Mouse (Mus musculus): Measurements from ENCODE around the gene Slc9b1.

Gene Slc9b1

DNA sequence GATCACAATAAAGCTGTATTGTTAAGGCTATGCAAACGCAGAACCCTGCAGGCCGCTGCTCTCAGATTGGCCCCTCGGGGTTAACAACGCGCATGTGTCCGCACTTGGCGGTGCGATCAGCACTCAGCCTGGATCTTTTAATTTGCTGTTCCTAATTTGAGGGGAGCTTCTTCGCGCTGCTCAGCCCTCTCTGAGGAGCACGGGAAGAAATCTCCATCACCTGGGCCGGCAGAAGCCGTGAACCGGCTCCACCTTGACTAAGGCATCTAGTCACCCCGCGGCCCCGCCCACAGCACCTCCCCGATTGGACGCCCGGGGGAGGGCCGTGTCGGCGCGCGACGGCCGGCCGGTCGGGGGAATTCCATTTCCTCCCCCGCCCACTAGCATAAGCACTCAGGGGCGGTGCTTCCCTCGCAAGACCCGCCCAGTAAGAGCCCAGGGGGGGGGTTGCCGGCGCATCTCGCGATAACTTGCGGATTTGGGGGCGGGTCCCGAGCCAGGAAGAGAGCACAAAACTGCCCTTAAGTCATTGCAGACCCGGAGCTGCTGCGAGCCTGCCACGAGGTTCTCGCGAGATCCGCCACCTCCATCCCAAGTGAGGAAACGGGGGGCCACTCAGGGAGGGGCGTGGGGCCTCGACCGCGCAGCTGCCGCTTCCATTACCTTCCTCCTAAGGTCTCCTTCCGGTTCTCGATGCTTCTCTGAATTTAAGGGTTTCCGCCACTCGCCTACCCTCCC lies 90.1 kb downstream of the Slc9b1 start, which contains the start of gene Ube2d3:
Gene Ube2d3 (plus strand): TSS at position 392 of the 738 bp plus-strand sequence.
- peak; percentile 98 to 99 for DNase-seq (ENCODE audit: low spot score in 2 of 2)

DNA sequence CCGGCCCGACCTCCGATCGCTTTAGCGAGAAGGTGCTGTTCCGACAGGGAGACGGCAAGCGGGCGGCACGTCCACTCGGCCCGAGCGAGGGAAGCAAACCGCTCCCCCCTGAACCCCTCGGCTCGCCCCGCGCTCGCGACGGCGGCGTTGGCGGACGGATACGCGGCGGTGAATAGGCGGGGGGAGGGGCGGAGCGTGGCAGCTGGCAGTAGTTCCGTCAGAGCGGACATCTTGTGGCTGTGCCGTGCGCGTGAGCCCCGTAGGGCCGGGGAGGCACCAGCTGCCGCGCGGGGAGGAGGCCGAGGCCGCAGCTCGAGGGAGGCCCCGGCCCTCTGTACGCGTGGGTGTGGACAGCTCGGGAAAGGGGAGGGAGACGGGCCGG lies 90.7 kb downstream of the Slc9b1 start:
- DNase-seq (ENCODE audit: low spot score in 2 of 2), result peak; percentile 92 to 93

DNA sequence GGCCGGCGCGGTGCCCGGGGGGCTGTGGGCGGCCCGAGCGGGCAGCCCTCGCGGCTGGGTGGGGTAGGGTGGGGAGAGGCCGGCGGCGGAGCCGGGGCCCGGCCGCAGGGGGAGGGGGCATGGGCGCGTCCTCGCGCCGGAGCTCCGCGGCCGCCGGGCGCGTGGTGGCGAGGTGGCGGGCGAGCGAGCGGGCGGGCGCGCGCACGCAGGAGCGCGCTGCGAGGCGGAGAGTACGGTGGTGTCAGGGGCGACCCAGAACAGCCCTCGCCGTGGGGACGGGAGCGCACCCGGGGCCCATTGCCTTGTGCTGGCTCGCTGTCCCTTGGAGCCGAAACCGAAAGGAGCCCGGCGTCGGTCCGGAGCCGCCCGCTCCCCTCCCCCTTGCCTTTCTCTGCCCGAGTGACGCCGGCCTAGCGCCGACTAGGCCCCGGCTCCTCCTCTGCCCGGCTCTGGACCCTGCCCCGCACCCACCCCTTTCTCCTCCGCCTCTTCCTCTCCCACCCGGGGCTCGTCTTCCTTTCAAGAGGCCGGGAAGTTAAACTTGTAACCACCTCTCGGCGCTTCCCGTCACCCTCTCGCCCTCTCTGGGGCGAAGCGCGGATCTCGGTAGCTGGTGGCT lies 91.2 kb downstream of the Slc9b1 start:
- DNase-seq (ENCODE audit: low spot score in 2 of 2), result peak; percentile 58 to 66

DNA sequence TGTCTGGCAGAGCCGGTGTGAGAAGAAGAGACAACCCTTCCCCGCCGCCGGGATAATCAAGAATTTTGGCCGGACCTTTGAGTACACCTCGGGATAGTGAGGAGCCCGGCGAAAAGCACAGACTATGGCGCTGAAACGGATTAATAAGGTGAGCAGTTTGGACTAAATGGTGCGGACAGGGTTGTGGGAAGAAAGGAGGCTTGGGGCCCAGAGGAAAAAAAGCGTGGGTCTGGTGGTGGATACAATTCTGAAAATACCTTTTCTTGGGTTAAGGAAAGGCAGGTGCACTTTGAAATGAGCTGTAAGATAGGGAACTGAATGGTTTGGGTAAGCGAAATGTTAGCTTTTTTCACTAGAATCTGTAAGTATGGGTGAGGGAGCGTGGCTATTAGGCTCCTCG lies 91.8 kb downstream of the Slc9b1 start:
- peak in 1 of 2 experiments; percentile 6 for DNase-seq (ENCODE audit: low spot score in 2 of 2)

DNA sequence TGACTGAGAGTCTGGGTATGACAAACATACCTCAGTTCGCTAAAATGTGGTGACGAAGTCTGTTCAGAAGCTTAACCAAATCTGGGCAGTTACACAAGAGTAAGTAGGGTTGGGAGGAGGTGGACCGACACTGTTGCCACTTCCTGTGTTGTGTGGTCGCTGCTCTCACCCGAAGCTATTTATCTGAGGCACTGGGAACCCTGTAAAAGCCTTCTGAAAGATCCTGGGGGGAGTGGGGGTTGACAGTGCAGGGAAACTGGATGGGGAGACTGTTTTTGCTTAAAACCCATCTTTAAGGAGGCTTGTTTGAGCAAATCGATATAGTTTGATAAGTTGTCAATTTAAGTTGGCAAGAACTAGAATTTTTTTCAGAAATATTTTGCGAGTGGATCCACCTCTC lies 92.4 kb downstream of the Slc9b1 start:
- peak; percentile 9 to 13 for DNase-seq (ENCODE audit: low spot score in 2 of 2)

DNA sequence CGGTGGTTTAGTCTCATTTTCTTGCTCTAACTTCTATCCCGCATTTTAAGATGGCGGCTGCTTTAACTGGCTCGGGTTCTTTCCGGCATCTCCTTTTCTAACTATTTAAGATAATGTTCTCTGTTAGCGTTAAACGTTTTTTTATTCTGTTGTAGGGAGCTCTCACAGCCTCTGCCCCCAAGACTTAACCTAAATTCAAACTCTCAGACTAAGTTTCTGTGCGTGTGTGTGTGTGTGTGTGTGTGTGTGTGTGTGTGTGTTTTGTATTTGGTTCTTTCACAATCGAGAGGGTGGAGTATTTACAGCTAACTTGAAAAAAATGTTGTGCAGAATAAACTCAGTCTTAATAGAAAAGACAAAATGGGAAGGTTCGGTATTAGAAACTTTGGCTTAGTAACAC lies 92.8 kb downstream of the Slc9b1 start:
- no peak for DNase-seq (ENCODE audit: low spot score in 2 of 2)

DNA sequence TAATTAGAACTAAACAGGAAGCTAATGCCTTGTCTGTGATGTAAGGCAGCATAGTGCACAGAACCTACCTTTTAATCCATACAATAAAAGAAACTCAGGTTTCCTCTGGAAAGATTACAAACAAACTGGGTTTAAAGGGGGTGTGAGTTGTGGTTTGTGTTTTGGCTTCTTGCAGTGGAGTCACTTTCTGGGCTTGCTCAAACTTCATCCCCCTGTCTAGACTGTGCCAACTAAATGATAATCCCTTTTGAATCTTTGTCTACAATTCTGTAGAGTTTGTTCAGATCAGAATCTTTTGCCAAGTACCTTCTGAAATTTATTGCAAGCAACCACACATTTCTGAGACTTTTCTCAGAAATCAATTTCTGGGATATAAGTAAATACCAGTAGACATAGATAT lies 97.1 kb downstream of the Slc9b1 start:
- DNase-seq (ENCODE audit: low spot score in 2 of 2), result no peak
